Mouse (Mus musculus) stomach, embryonic 15.5 days (tissue): ENCODE measurements at regions not wholly inside any gene's neighbourhood (a gene's known extent, or its start where the extent isn't known, plus 50 kb on each side); places are given as distances from the start of the nearest gene placed in this dataset.

Experiments used
- ATAC-seq: fragments of 200-750 bp; cut with Nextera tagmentation; 2 replicates; pipeline ENCODE4 v1.8.0; 2017; ENCODE audit warnings: low read depth, moderate number of reproducible peaks, moderate TSS enrichment; ENCODE audit not compliant: insufficient read depth, low FRiP score
- H3K27ac ChIP-seq: fragments of 300-500 bp; sonication (generic); 2 replicates; pipeline ENCODE4 v1.5.1; 2015; ENCODE audit warnings: mild to moderate bottlenecking, inconsistent platforms
- H3K27me3 ChIP-seq: fragments of 300-500 bp; sonication (generic); replicated peaks from 2 replicates; pipeline ENCODE4 v1.6.1; 2015; ENCODE audit warnings: inconsistent platforms
- H3K36me3 ChIP-seq: fragments of 300-500 bp; sonication (generic); 2 replicates; pipeline ENCODE4 v1.6.1; 2015; ENCODE audit warnings: inconsistent platforms
- H3K4me1 ChIP-seq: fragments of 300-500 bp; sonication (generic); 2 replicates; pipeline ENCODE4 v1.6.1; 2015; ENCODE audit warnings: inconsistent platforms
- H3K4me2 ChIP-seq: fragments of 300-500 bp; sonication (generic); 2 replicates; pipeline ENCODE4 v1.6.1; 2015; ENCODE audit warnings: mild to moderate bottlenecking, inconsistent platforms
- H3K4me3 ChIP-seq: fragments of 300-500 bp; sonication (generic); replicated peaks from 2 replicates; pipeline ENCODE4 v1.5.1; 2015; ENCODE audit warnings: inconsistent platforms
- H3K9ac ChIP-seq: fragments of 300-500 bp; sonication (generic); 2 replicates; pipeline ENCODE4 v1.6.1; 2015; ENCODE audit warnings: inconsistent platforms
- H3K9me3 ChIP-seq: fragments of 300-500 bp; sonication (generic); 2 replicates; pipeline ENCODE4 v1.6.1; 2016; ENCODE audit warnings: inconsistent platforms
- WGBS: fragments of 180-500 bp; shearing (Covaris S2); methylation state at CpG from one replicate; pipeline ENCODE4 v1.1.7; 2015; 5-methylcytosine and 5-hydroxymethylcytosine counted together

GRCm38 (mm10) chr12:29175698-29176440, 352.3 kb upstream of the Myt1l start:
- ATAC-seq: no peak
- H3K36me3 ChIP-seq: no peaks in the 10 kb centered on the region
- 60% methylated on average over 10 of the region's 10 CpGs for WGBS

DNA sequence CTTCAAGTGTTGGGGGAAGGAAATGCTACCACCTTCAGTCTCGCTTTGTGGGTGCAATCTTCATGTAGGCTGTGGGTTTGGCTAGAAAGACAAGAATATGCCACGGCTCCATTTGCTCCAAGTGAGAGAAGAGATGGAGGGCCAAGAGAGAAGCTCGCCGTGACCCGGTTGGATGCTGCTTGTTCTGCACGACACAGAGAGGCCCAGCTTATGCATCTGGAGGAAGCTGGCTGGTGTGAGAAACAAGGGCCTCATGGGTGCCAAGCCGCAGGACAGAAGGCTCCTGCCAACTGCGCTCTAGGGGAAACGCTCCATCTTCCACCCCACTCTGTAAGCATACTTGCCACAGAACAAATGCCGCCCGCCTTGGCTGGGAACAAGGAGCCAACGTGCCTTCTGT, 351.0 kb upstream of the Myt1l start:
- 87% methylated on average over 12 of the region's 12 CpGs for WGBS
- Histone ChIP-seq H3K4me1 (no peaks in the 10 kb centered on the region), H3K9me3 (no peaks in the 10 kb centered on the region), H3K27ac (no peak overlapping the region), H3K4me3 (no peak overlapping the region), H3K36me3 (no peaks in the 10 kb centered on the region), H3K27me3 (no peaks in the 10 kb centered on the region), H3K9ac (no peak overlapping the region), H3K4me2 (no peak overlapping the region)
- ATAC-seq: no peak

More at GRCm38 (mm10) chr12:29175698-29176440, 352.3 kb upstream of the Myt1l start:
- Histone ChIP-seq H3K9me3 (no peaks in the 10 kb centered on the region), H3K27me3 (no peaks in the 10 kb centered on the region), H3K4me1 (no peaks in the 10 kb centered on the region), H3K27ac (no peak overlapping the region), H3K4me3 (no peak overlapping the region), H3K4me2 (no peak overlapping the region), H3K9ac (no peak overlapping the region)

- no peaks in the 10 kb centered on the region for H3K4me1 ChIP-seq
- no peak overlapping the region for H3K9ac ChIP-seq
- WGBS: 58% methylated on average over 14 of the region's 14 CpGs
- no peak overlapping the region for H3K27ac ChIP-seq
- no peaks in the 10 kb centered on the region for H3K9me3 ChIP-seq
- H3K4me3 ChIP-seq: no peak overlapping the region
- H3K27me3 ChIP-seq: no peaks in the 10 kb centered on the region
- ATAC-seq: no peak
- H3K36me3 ChIP-seq: no peaks in the 10 kb centered on the region
- H3K4me2 ChIP-seq: no peak overlapping the region
These were observed 349.9 kb upstream of the Myt1l start for GRCm38 (mm10) chr12:29178168-29178895.

- no peak for ATAC-seq
- 81% methylated on average over 2 of the region's 2 CpGs for WGBS
- Histone ChIP-seq H3K4me3 (no peak overlapping the region), H3K27ac (no peak overlapping the region), H3K27me3 (no peaks in the 10 kb centered on the region), H3K36me3 (no peaks in the 10 kb centered on the region), H3K4me1 (no peaks in the 10 kb centered on the region), H3K4me2 (no peak overlapping the region), H3K9ac (no peak overlapping the region), H3K9me3 (no peaks in the 10 kb centered on the region)
These were observed 348.8 kb upstream of the Myt1l start for GRCm38 (mm10) chr12:29179405-29179804.

- Histone ChIP-seq H3K27me3 (no peaks in the 10 kb centered on the region), H3K9ac (no peak overlapping the region), H3K4me1 (no peaks in the 10 kb centered on the region), H3K4me2 (no peak overlapping the region), H3K36me3 (no peaks in the 10 kb centered on the region), H3K9me3 (no peaks in the 10 kb centered on the region), H3K4me3 (no peak overlapping the region), H3K27ac (no peak overlapping the region)
- no peak for ATAC-seq
- 81% methylated on average over 1 of the region's 1 CpGs for WGBS
These were observed 347.6 kb upstream of the Myt1l start for GRCm38 (mm10) chr12:29180576-29180975.

GRCm38 (mm10) chr12:29187619-29188018, 340.6 kb upstream of the Myt1l start:
- WGBS: 51% methylated on average over 4 of the region's 4 CpGs
- Histone ChIP-seq H3K9me3 (no peaks in the 10 kb centered on the region), H3K27ac (no peak overlapping the region), H3K4me3 (no peak overlapping the region), H3K9ac (no peak overlapping the region), H3K4me2 (no peak overlapping the region), H3K4me1 (no peaks in the 10 kb centered on the region), H3K36me3 (no peaks in the 10 kb centered on the region), H3K27me3 (no peaks in the 10 kb centered on the region)
- no peak for ATAC-seq

- Histone ChIP-seq H3K4me1 (no peaks in the 10 kb centered on the region), H3K27ac (no peak overlapping the region), H3K36me3 (no peaks in the 10 kb centered on the region), H3K9me3 (no peaks in the 10 kb centered on the region), H3K27me3 (no peaks in the 10 kb centered on the region), H3K9ac (no peak overlapping the region), H3K4me2 (no peak overlapping the region), H3K4me3 (no peak overlapping the region)
- ATAC-seq: no peak
- 79% methylated on average over 3 of the region's 3 CpGs for WGBS
These were observed 335.8 kb upstream of the Myt1l start for GRCm38 (mm10) chr12:29192391-29192790.

- Histone ChIP-seq H3K36me3 (no peaks in the 10 kb centered on the region), H3K4me3 (no peak overlapping the region), H3K27ac (no peak overlapping the region), H3K9me3 (no peaks in the 10 kb centered on the region), H3K9ac (no peak overlapping the region), H3K4me2 (no peak overlapping the region), H3K4me1 (no peaks in the 10 kb centered on the region), H3K27me3 (no peaks in the 10 kb centered on the region)
- ATAC-seq: no peak
- 57% methylated on average over 3 of the region's 3 CpGs for WGBS
These were observed 316.2 kb upstream of the Myt1l start for GRCm38 (mm10) chr12:29211946-29212345.

DNA sequence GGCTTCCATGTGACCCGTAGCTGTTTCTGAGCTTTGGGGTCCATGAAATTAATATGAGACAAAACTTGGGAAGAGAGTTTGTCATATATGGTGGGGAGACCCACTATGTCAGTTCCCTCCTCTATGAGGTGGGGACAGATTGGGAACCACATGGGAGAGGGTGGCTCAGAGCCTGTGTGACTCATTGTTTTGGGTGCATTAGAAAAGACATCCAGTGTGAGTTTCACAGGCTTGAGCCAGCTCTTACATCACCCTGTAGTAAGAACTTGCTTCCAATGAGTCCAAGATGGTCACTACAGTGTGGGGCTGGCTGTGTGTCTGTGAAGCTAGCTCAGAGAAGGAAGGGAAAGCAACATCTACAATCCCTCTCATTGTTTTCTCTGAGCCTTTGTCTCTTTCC, 314.6 kb upstream of the Myt1l start:
- Histone ChIP-seq H3K9ac (no peak overlapping the region), H3K4me1 (no peaks in the 10 kb centered on the region), H3K36me3 (no peaks in the 10 kb centered on the region), H3K4me3 (no peak overlapping the region), H3K4me2 (no peak overlapping the region), H3K9me3 (no peaks in the 10 kb centered on the region), H3K27ac (no peak overlapping the region), H3K27me3 (no peaks in the 10 kb centered on the region)
- ATAC-seq: no peak
- 87% methylated on average over 1 of the region's 1 CpGs for WGBS

DNA sequence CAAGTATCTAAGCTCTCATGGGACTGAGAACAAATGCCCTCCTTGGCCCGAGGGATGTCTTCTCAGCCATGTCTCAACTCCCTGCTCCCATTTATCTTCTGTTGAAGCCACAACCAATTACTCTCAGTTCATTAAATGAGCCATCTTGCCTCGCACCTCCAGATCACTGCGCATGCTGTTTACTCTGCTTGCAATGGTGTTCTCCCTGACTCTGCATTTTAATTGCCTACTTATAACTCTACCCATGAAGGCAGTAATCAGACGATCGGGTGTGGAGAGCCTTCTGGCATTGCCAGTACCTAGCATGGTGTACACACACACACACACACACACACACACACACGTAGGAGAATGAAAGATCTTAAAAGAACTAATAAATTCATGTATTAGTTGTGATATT, 306.1 kb upstream of the Myt1l start:
- no peak for ATAC-seq
- H3K9ac ChIP-seq: no peak overlapping the region
- no peak overlapping the region for H3K27ac ChIP-seq
- no peaks in the 10 kb centered on the region for H3K27me3 ChIP-seq
- no peaks in the 10 kb centered on the region for H3K9me3 ChIP-seq
- WGBS: 83% methylated on average over 6 of the region's 6 CpGs
- H3K36me3 ChIP-seq: no peaks in the 10 kb centered on the region
- no peak overlapping the region for H3K4me2 ChIP-seq
- H3K4me1 ChIP-seq: no peaks in the 10 kb centered on the region
- no peak overlapping the region for H3K4me3 ChIP-seq

DNA sequence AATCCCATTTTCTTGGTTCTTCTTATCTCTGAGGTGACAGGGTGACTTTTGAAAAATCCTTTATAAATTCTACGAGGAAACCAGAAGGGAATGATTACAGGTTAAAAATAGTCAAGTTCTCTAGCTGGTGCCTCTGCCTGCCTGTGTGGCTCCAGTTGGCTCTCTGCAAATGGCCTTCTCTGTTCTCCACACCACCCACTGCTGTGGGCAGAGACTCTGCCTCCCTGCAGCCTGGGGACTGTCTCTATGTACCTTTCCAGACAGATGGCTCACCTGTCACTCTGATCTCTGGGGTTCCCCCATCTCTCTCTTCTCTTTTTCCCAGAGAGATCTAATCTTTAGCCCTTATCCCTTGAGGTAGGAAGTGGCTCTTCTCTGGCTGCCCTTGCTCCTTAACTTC, 302.2 kb upstream of the Myt1l start:
- Histone ChIP-seq H3K4me1 (no peaks in the 10 kb centered on the region), H3K36me3 (no peaks in the 10 kb centered on the region), H3K27me3 (no peaks in the 10 kb centered on the region), H3K4me2 (no peak overlapping the region), H3K9ac (no peak overlapping the region), H3K9me3 (no peaks in the 10 kb centered on the region), H3K27ac (no peak overlapping the region), H3K4me3 (no peak overlapping the region)
- no peak for ATAC-seq
- 31% methylated on average over 1 of the region's 1 CpGs for WGBS

- ATAC-seq: no peak
- Histone ChIP-seq H3K9ac (no peak overlapping the region), H3K27me3 (no peaks in the 10 kb centered on the region), H3K4me1 (no peaks in the 10 kb centered on the region), H3K4me3 (no peak overlapping the region), H3K4me2 (no peak overlapping the region), H3K36me3 (no peaks in the 10 kb centered on the region), H3K9me3 (no peaks in the 10 kb centered on the region), H3K27ac (no peak overlapping the region)
- WGBS: 34% methylated on average over 16 of the region's 16 CpGs
These were observed 295.4 kb upstream of the Myt1l start for GRCm38 (mm10) chr12:29232492-29233447.
